ENCODE assay signal across 1 mouse cellular context in the genomic region with DNA sequence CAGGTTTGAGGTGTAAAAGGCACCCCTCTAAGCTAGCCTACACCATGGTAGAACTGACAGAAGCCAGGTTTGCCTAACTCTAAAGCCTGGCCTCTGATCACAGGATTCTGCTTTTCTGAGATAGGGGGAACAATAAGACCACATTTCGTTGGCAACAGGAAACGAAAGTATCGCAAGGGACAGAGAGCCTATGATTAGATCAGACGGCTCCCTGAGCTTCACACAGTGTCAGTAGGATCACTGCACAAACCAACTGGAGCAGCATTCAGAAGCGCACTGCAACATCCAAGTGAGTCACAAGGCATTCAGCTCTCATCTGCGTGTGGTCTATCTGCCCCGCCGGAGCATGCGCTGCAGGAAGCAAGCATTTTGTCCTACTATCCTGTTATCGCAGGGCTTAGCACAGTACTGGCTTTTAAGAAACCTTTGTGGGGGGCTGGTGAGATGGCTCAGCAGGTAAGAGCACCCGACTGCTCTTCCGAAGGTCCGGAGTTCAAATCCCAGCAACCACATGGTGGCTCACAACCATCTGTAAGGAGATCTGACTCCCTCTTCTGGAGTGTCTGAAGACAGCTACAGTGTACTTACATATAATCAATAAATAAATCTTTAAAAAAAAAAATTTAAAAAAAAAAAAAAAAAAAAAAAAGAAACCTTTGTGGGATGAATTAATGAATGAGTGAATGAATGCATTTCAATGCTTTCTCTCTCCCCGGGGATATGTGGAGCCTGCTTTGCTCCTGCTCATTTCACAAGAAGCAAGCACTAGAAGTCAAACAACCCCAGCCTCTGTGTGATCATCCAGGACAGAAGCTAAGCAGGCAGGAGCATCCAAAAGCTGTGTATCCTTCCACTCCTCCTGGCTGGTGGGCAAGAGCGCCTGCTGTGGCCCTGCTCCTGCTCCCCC.
TF ChIP-seq lines count a peak whose summit lies in the region.

No protein-coding gene starts in this region.

TF ChIP-seq in MEL, 35 proteins besides CTCF, POLR2A, EP300 and RAD21 (continued from another document):
- peak; percentile 80 for TF ChIP-seq TCF12 (IDR thresholded peaks at IDR 0.05; ENCODE audit: low read depth, low read length)
- no peak for TF ChIP-seq MEF2A (IDR thresholded peaks at IDR 0.05; ENCODE audit: extremely low read depth, insufficient replicate concordance, low read depth, low read length, poor library complexity, severe bottlenecking)
- TF ChIP-seq SMC3 (IDR thresholded peaks at IDR 0.05; ENCODE audit: low read depth, low read length) = no peak
- TF ChIP-seq POLR2AphosphoS2 (IDR thresholded peaks at IDR 0.05; ENCODE audit: low read length) = no peak
- no peak for TF ChIP-seq HCFC1 (IDR thresholded peaks at IDR 0.05; ENCODE audit: low read depth, low read length)
- TF ChIP-seq CHD1 (IDR thresholded peaks at IDR 0.05; ENCODE audit: low read depth, low read length) = no peak
- TF ChIP-seq CHD2 (IDR thresholded peaks at IDR 0.05; ENCODE audit: low read length) = no peak
- TF ChIP-seq RCOR1 (IDR thresholded peaks at IDR 0.05; ENCODE audit: low read depth, low read length) = no peak
- TF ChIP-seq MYB (IDR thresholded peaks at IDR 0.05; ENCODE audit: low read depth, low read length) = peak; percentile 57; the same call in 1 of the 2 replicates
